Mouse (Mus musculus): ENCODE data around the gene Swap70. TPM values are rescaled to one million over a fixed set of nuclear protein-coding genes. Genes with fewer than 3 reads are reported as not detected.

The Swap70 gene
- total RNA-seq, 2 experiments from 2014 or later = 12.9 to 13.6 TPM

DNA sequence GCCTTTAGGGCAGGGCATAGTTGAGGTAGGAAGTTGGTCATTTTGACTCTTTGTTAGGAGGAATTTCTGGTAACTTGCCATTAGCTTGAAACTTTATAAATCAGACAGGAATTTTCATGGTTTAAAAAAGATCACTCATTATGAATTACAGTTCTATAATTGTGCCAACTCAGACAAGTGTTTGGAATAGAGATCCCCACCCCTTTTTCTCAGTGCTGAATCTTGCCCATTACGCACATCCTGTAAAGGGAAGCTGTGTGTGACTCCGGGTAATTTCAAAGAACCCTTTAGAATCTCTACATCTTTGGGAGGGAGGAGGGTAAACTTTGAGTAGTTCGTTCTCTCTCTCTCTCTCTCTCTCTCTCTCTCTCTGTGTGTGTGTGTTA is 15.9 kb downstream of the Swap70 start:
- no peak for DNase-seq (ENCODE audit: low spot score in 2 of 2)

DNA sequence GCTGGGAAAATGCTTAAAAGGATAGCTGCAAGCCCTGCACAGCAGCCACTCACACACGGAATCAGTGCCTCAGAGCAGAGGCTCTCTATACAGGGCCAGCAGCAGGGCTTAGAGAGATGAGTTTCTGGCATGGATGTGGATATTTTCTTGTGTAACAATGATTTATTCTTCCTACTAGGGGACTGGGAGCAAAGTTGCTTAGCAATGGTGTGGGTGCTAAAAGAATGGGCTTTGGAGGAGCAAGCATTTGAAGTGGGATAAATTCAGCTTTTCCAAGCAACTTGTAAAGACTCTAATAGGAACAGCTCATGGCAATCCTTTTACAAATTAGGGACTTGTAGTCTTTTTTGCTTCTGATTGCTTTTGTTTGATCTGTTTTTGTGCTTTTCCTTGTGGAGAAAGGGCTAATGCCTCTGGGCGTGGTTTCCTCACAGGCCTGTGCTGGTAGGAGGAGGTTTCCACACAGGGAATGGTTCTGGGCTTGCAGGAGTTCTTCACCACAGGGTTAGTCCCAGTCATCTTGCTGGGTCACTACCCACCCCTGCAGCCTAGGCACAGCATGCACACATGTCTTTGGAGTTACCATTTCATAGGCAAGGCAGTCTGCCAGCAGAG is 16.4 kb downstream of the Swap70 start:
- DNase-seq (ENCODE audit: low spot score in 2 of 2) = no peak

DNA sequence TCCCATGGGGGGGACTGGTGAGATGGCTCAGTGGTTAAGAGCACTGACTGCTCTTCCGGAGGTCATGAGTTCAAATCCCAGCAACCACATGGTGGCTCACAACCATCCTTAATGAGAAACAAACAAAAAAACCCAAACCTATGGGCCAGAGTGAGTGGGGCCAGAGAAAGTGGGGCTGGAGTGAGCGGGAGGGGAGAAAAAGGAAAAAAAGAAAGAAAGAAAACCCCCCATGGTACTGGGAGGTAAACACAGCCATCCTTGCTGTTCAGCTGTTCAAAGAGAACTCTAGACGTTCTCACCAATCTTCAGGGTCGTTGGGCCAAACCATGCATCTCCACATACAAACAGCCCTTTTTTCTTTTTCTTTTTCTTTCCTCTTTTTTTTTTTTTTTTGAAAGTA is 18.1 kb downstream of the Swap70 start:
- no peak for DNase-seq (ENCODE audit: low spot score in 2 of 2)

DNA sequence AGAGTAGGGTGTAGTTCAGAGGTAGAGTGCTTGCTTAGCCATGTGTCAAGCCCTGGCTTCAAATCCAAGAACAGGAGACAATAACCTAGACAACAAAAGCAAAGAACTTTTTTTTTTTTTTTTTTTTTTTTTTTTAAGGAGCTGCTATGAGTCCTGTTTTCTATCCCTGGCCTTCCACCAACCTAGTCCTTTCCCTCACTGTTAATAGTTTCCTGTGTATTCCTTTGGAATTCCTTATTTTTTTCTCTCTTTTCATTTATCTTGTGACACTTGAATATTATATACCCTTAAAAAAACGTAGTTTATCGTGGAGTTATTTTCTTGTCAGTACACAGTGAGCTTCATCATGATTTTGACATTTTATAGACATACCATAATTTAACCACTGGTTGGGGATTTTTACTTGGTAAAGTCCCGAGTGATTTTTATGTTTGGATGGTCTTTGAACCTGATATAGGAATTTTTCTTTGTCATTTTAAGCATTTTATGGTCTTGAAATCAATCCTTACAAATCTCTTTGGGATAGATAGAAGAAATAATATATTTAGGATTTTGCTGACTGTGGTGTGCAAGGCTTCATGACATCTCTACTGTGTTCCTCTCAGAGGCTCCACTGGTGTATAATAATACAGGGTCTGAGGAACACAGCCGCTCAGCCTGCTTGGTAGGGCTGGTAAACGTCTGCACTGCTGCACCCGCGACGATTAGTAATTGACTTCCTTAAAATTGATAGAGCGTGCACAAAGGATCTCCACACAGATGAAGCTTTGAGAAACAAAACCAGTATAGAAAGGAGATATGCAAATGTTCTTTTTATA is 20.2 kb downstream of the Swap70 start:
- no peak for DNase-seq (ENCODE audit: low spot score in 2 of 2)

DNA sequence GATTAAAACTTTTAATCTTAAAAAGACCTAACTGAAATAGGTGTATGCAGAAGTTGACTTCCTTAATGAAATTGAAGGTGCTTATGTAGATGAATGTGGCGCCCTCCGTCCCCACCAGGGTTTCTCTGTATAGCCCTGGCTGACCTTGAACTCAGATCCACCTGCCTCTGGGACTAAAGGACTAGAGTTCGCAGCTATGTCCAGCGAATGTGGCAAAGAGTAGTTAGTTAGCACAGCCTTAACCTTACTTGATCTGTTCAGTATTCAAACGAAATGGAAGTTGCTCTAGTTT is 20.7 kb downstream of the Swap70 start:
- no peak for DNase-seq (ENCODE audit: low spot score in 2 of 2)

DNA sequence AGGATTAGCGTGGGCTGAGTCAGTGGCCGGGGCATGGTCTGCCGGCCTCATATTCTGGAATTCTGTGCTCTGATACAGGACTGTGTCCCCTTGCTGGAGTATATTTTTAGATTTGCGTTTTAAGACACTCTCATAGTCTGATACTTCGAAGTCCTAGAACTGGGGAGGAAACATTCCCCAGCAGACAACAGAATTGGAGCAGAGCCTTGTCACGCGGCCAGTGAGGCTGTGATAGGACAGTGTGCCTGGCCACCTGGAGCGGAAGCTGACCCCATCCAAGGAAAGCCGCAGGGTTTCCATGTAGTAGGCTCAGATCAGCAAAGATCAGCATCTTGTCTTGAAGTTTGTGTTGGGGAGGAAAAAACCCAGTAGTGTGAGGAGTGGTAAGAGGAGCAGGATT is 23.6 kb downstream of the Swap70 start:
- no peak for DNase-seq (ENCODE audit: low spot score in 2 of 2)

DNA sequence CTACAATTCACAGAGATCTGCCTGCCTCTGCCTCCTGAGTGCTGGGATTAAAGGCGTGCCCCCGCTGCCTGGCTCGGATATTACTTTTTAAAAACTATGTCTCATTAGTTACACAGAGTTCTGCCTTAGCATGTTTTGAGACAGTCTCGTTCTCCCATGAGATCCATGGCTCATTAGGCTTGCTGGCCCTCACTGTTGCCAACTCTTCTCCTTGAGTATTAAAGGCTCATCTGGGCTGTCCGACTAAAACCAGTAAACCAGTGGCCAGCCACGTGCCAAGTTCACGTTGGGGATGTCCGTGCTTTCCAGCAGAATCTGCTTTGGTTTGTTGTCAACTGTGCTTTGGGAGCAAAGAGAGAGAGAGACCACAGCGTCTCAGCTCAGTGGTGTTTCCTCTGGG is 25.0 kb downstream of the Swap70 start:
- no peak for DNase-seq (ENCODE audit: low spot score in 2 of 2)

DNA sequence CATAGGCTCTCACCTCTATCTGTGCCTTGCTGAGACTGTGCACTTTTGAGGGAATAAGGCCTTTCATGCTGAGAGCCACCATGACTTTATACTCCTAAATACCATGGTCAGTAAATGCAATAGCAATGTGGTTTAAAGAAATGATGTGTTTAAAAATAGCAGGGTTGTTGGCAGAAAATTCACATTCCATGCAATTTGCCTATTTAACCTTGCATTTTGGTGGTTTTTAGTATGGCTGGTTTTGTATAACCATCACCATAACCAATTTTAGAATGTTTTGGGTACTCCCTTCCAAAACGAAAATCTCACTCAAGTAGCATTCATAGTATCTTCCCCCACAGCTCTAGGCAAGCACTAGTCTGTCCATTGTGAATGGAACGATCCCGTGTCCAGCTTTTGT is 26.3 kb downstream of the Swap70 start:
- no peak for DNase-seq (ENCODE audit: low spot score in 2 of 2)

DNA sequence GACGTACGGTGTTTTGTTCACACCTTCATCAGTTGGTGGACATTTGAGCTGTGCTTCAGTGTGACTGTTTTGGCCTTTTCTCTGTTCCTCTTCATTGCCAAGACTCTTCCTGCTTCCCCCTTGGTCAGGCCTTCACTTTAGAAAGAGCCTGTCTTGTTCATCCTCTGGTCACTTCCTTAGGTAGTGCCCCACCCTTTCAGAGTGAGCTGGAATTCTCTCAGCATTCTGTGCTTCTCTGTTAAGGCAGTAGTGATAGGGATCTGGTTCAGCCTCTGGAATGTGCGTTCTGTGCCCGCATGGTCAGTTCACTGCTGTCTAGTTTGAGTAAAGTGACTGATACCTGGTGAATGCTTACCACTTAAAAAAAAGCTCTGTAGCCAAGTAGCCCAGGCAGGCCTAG is 27.2 kb downstream of the Swap70 start:
- no peak for DNase-seq (ENCODE audit: low spot score in 2 of 2)

DNA sequence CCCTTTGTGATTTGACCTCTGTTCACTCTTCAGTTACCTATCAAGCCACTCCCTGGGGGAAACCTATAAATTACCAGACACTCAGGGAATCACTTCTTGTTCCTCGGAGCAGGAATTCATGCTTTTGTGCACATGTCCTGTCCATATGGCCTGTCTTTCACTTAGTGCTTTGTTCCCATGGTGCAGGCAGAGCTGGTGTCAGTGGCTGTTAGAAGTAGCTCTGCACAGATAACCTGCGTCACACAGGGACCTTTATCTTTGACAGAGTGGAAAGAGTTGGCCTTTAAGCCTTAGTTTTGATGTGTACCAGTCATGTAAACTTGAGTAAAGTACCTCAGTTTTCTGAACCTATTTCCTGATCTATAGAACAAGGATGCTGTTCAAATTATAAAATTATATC is 32.4 kb downstream of the Swap70 start:
- no peak for DNase-seq (ENCODE audit: low spot score in 2 of 2)

DNA sequence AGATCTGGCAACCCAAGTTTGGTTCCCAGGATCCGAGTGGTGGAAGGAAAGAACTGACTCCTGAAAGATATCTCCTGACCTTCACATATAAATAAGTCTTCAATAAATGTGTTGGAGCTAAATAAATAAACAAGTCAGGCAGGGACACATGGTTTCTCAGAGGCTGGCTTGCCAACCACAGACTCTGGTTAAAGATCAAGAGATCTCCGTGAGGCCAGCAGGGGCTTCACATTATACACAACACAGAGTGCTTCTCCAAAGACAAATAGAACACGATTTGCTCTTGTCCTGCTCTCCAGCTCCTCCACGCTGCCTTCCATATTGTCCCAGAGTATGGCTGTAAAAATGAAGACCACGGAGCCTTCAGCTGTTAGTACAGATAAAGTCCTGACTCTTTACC is 32.9 kb downstream of the Swap70 start:
- DNase-seq (ENCODE audit: low spot score in 2 of 2) = no peak

DNA sequence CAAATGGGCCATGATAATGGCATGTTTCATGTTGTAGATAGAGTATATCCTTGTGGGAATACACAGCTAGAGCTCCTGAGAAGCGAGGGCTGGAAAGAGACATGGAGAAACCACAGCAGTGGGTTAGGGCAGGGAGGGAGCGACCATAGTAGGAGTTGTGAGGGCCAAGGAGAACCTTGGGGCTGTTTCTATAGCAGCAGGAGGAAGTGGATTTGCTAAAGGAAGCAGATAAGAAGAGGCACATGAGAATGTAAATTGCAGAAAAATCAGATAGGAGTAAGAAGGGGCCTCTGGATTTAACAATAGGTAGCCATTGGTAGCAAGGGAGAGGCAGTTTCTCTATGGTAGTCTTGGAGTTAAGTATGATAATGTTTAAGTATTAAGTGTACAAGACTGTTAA is 35.5 kb downstream of the Swap70 start:
- no peak for DNase-seq (ENCODE audit: low spot score in 2 of 2)

DNA sequence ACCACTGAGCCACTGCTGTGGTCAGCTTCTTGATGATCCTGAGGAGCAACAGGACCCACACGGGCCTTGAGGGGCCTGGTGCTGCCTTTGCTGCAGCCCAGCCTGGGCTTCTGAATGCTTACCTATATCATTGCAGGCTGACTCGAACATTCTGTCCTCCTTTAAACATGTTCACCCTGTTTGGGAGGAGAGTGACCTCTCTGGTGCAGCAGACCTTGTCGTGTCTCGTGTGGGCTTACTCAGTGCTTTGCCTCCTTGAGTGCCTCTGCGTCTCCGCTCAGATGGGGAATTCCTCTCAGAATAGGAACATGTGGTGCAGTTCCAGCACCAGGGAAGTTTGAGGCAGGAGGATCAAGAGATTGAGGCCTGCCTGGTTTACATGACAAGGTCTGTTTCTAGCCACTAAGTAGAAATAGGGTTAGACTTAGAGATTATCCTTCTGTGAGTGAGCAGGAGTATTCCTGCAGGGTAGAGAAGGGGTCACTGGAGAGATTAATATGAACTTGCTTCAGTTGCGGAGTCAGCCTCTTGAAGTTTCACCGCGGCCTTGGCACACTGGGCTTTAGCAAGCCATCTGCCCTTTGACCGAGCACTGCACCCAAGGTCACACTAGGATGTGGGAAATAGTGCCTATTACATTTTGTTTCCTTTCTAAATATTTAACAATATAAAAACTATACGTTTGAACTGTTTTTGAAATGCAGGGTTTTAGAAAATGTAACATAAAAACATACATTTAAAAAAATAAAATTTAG is 36.9 kb downstream of the Swap70 start:
- DNase-seq (ENCODE audit: low spot score in 2 of 2) = no peak

DNA sequence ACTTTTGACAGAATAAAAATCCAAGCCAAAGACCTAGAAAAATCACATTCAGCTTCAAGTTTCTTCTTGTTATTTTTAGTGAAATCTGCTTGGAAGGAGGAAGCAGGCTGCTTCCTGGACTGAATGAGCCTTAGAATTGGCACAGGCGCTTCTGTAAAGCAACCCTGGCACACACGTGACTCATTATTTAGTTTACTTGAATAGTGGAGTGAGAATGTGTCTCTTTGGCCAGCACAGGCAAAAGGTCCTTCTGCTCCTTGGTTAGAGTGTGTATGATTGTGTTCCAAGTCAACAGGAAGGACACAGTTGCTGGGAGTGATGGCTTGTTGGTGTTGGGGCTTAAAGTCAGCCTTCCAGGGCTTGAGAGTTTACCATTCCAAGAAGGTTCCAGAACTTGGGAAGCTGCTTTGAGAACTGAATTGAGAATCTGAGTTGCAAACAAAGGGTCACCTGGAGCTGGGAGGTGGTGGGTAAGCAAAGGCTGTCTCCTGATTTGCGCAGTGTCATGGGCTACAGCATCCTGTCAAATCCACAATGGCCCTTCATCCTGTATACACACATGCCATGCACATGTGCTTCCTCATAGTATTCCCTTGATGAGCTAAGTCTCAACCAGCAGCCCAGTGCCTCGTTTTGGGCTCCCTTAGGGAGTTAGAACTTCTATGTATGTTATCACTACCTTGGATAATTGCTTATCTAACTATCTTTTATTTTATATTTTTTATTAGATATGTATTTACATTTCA is 38.6 kb downstream of the Swap70 start:
- DNase-seq (ENCODE audit: low spot score in 2 of 2) = no peak

DNA sequence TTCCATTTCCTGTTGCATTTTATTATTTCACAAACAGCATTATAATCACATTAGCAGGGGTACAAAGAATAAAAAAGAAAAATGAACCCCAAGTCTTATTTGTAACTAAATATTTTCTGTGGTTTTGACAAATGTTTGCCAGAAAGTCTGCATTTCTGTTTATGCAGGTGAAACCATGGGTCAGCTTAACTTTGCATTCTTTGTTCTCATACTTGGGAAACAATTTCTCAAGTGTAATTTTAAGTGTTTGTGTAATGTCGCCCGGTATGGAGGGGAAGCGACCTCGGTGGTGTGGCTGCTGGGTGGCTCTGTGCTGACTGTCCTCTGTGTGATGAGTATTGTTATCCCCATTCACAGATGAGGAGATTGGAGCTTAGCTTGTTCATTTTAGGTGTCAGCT is 40.3 kb downstream of the Swap70 start:
- DNase-seq (ENCODE audit: low spot score in 2 of 2) = no peak

DNA sequence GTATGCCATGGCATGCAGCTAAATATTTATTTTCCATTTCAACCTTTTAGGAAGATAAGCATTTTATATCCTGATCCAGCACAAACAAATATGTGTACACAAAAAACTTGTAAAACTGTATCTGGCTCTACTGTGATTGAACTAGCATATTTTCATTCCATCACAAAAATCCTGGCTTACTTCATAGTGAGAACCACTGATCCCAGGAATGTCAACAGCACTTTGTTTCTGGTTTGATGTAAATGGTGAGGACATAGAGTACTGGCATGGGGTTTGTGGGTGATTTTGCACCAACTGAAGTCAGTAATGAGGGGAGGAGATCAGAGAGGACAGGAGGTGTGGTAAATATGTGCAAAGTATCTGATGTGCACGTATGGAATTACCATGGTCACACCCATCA is 41.1 kb downstream of the Swap70 start:
- no peak for DNase-seq (ENCODE audit: low spot score in 2 of 2)

DNA sequence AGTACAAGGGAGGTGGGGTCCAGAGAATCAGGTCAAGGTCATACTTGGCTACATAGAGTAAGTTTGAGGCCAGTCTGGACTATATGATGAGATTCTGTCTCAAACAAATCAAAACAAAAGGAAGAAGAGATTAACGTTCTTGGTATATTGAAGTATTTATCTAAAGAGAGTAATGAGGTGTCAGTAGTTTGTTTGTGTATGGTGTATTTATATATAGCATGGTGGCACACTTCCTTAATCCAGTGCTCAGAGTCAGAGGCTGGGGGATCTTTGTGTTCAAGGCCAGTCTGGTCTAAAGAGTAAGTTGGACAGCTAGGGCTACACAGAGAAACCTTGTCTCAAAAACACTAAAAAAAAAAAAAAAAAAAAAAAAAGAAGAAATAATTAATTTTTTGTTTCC is 42.0 kb downstream of the Swap70 start:
- no peak for DNase-seq (ENCODE audit: low spot score in 2 of 2)

DNA sequence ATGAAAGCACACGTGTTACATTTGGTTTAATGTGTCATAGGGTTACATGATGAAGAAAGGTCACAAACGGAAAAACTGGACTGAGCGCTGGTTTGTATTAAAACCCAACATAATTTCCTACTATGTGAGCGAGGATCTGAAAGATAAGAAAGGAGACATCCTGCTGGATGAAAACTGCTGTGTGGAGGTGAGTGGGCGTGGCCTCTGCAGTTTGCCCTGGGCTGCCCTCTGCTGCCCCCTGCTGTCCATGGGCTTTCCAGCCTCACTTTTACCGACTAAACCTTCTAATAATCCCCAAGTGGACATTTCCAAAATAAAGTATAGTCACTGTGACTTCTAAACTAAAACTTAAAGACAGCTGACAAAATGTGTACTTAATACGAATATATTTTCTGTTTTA is 44.3 kb downstream of the Swap70 start:
- peak; percentile 96 for DNase-seq (ENCODE audit: low spot score in 2 of 2)

DNA sequence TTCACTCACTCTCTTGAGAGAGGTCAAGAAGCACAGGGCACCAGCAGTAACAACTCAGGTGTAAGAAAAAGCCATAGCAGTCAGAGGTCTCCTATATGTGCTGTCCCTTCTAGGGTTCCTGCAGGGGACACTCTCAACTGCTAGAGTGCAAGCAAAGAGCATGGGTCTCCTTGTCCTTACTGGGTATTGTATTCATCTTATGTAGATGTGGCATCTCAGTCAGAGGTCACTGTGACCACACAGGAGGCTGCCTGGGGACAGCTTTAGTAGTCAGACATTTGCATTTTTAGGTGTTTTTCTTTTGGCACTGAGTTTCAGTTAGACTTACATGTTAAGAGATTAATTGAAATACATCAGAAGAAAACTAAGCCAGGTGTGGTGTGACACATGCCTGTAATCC is 45.5 kb downstream of the Swap70 start:
- DNase-seq (ENCODE audit: low spot score in 2 of 2) = no peak

DNA sequence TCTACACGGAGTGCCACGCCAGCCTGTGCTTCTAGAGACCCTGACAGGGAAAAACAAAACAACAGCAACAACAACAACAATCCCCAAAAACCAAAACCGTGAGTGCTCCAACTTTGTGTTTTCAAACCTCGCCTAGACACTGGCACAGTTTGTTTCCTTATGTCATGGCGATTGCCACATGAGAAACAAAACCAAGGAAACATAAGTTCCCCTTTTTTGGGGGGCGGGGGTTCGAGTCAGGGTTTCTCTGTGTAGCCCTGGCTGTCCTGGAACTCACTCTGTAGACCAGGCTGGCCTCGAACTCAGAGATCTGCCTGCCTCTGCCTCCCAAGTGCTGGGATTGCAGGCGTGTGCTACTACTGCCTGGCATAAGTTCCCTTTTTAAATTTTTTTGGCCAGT is 46.5 kb downstream of the Swap70 start:
- no peak for DNase-seq (ENCODE audit: low spot score in 2 of 2)

DNA sequence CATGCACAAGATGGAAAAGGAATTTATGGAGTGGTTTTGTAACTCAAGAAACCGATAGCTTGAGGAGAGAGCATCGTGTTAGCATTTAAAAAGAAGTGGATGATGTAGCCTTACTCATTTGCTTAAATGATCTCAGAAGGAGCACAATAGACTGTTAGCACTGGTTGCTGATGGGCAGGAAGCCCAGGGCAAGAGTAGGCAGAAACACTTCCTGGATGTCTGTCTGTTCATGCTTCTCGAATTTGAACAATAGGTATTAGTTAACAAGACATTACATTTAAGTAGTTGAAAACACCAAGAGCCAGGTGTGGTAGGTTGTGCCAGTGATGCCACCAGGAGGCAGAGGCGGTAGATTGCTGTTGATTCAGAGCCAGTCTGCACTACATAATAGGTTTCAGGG is 47.0 kb downstream of the Swap70 start:
- DNase-seq (ENCODE audit: low spot score in 2 of 2) = no peak

DNA sequence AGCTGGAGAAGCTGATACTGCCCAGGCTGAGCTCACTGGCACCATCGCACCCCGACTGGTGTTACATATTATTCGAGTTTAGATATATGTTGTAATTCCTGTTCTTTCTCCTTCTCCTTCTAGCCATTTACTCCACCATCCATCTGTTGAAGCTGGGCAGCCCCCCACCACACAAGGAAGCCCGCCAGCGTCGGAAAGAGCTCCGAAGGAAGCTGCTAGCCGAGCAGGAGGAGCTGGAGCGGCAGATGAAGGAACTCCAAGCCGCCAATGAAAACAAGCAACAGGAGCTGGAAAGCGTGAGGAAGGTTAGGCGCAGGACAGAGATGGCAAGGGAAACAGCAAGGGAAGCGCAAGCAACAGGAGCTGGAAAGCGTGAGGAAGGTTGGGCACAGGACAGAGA is 48.3 kb downstream of the Swap70 start:
- DNase-seq (ENCODE audit: low spot score in 2 of 2) = no peak

Measured in adrenal gland, adult 18-20 months (tissue).